9 mouse cellular contexts compared by ENCODE assay signal in the genomic region with DNA sequence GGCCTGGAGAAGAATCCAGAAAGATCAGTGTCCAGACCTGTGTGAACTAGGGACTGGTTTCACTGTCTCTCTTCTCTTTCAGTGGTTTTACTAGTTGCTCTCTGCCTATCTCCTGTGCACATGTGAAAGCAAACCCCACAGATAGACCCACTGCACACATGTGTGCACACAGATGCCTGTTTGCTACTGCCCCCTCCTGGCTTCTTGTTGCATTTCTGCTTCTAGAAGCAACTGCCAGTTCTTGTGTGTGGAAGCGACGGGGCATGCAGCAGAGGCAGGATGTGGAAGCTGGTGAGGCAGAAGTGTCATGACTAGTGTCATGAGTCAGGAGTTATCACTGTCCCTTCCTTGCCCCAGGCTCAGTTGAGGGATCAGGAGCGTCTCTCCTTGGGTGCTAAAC. TPM values are rescaled to one million over a fixed set of nuclear protein-coding genes. Genes with fewer than 3 reads are reported as not detected.
DNase-seq lines count a peak whose midpoint lies in the region; ATAC-seq and TF ChIP-seq lines count a peak whose summit lies in the region.
"Had no signal": no experiment of that assay in that cellular context is flagged by ENCODE, and none has a peak within 500 bp of the region (broad histone marks: within the 10 kb centered on the region; RNA-seq: fewer than 3 reads in every experiment).

No protein-coding gene starts in this region.

- CTCF ChIA-PET in Patski (lab: Charles Lee), result interaction anchor here (1.2 kb wide), 3 partner anchors 29 to 52 kb away, joined by 3 to 4 read pairs (median 3); no protein-coding TSS in a partner anchor

- no peaks in the 10 kb centered on the region for H3K4me1 ChIP-seq in intestine, postnatal 0 days (replicated peaks; ENCODE audit: control insufficient read depth, insufficient read depth, low read length)
- no peaks in the 10 kb centered on the region for H3K4me1 ChIP-seq in intestine, embryonic 16.5 days (ENCODE audit: control insufficient read depth, insufficient read depth, low read length)

- no peak overlapping the region for H3K27ac ChIP-seq in intestine, postnatal 0 days (ENCODE audit: low read depth, low read length)
- H3K27ac ChIP-seq in intestine, embryonic 16.5 days (ENCODE audit: low read length), result no peak overlapping the region

- POLR2A ChIA-PET in Patski (lab: Charles Lee), result no interaction called here

- H3K36me3 ChIP-seq in intestine, postnatal 0 days (ENCODE audit: control insufficient read depth, insufficient read depth), result peaks cover 45% of the 10 kb centered on the region
- peaks cover 13% of the 10 kb centered on the region; the same call in 1 of the 2 replicates for H3K36me3 ChIP-seq in intestine, embryonic 16.5 days (ENCODE audit: control insufficient read depth, insufficient read depth, low read length)
- no peaks in the 10 kb centered on the region for H3K36me3 ChIP-seq in C2C12 (ENCODE audit: control insufficient read depth, insufficient read depth)

- H3K79me2 ChIP-seq in C2C12 (ENCODE audit: control insufficient read depth, insufficient read depth), result no peaks in the 10 kb centered on the region

- H3K27me3 ChIP-seq in intestine, postnatal 0 days (replicated peaks; ENCODE audit: control insufficient read depth, insufficient read depth, low read length), result no peaks in the 10 kb centered on the region
- H3K27me3 ChIP-seq in intestine, embryonic 16.5 days (replicated peaks; ENCODE audit: control insufficient read depth, insufficient read depth, low read length), result no peaks in the 10 kb centered on the region
- H3K27me3 ChIP-seq in C2C12 (ENCODE audit: control insufficient read depth, insufficient read depth, insufficient read length), result no peaks in the 10 kb centered on the region
- H3K27me3 ChIP-seq in Patski, result no peaks in the 10 kb centered on the region

- no peak overlapping the region for H3K4me2 ChIP-seq in intestine, postnatal 0 days (replicated peaks; ENCODE audit: low read depth)
- no peak overlapping the region for H3K4me2 ChIP-seq in intestine, embryonic 16.5 days (ENCODE audit: low read depth, low read length)

- no peaks in the 10 kb centered on the region for H3K79me3 ChIP-seq in C2C12 (ENCODE audit: low read depth)

- TF ChIP-seq CTCF in intestine, postnatal 0 days (IDR thresholded peaks at IDR 0.05; ENCODE audit: low read depth), result peak; percentile 74
- TF ChIP-seq CTCF in C2C12 (IDR thresholded peaks at IDR 0.05; ENCODE audit: control insufficient read depth, insufficient read depth, insufficient read length) (peak; percentile 9), Patski (IDR thresholded peaks at IDR 0.05) (no peak)

- DNase-seq in Patski (ENCODE audit: low read depth, low spot score), result no peak
- no peak for DNase-seq in urinary bladder, adult 2 months (ENCODE audit: low spot score)
- no peak for DNase-seq in cerebellum, adult 8-10 months

- ATAC-seq in intestine, postnatal 0 days, result no peak
- ATAC-seq in intestine, embryonic 16.5 days, result no peak
- ATAC-seq in Patski, result peak; percentile 29
- ATAC-seq in erythroid progenitor cell, adult 5-6 weeks (replicated peaks; ENCODE audit: low FRiP score, poor library complexity, severe bottlenecking), result peak; percentile 36
- peak; percentile 51 for ATAC-seq in megakaryocyte, adult 5-6 weeks (ENCODE audit: poor library complexity, severe bottlenecking)

- WGBS in intestine, postnatal 0 days, result 68% methylated on average over 3 of the region's 3 CpGs
- 53% methylated on average over 3 of the region's 3 CpGs for WGBS in intestine, embryonic 16.5 days

- H3K9me3 ChIP-seq in intestine, postnatal 0 days (ENCODE audit: control insufficient read depth), result no peaks in the 10 kb centered on the region
- H3K9me3 ChIP-seq in intestine, embryonic 16.5 days (ENCODE audit: control insufficient read depth, low read length), result no peaks in the 10 kb centered on the region

- in situ Hi-C loops in Patski (cut with MboI; ENCODE audit: low pct_unique_long_range_greater_than_20kb), result no loop called here

- no peak overlapping the region for H3ac ChIP-seq in C2C12 (ENCODE audit: control insufficient read depth, insufficient read length, low read depth)

- no peak overlapping the region for H3K4me3 ChIP-seq in intestine, postnatal 0 days (ENCODE audit: low read depth, low read length)
- no peak overlapping the region for H3K4me3 ChIP-seq in intestine, embryonic 16.5 days (ENCODE audit: low read length)
- no peak overlapping the region for H3K4me3 ChIP-seq in C2C12 (ENCODE audit: insufficient read depth, poor library complexity, severe bottlenecking)

- H3K9ac ChIP-seq in intestine, postnatal 0 days (ENCODE audit: low read depth, low read length), result no peak overlapping the region
- H3K9ac ChIP-seq in intestine, embryonic 16.5 days (ENCODE audit: low read depth, low read length), result no peak overlapping the region

TF ChIP-seq in C2C12, 6 proteins besides CTCF, POLR2A, EP300 and RAD21:
- TF ChIP-seq MYOD1 (IDR thresholded peaks at IDR 0.05; ENCODE audit: control insufficient read depth, insufficient read length, low read depth) (no peak), CEBPB (IDR thresholded peaks at IDR 0.05; ENCODE audit: low read depth) (no peak), USF1 (IDR thresholded peaks at IDR 0.05; ENCODE audit: low read depth) (no peak), MYOG (IDR thresholded peaks at IDR 0.05; ENCODE audit: control insufficient read depth, extremely low read depth, insufficient read length) (no peak)

RNA-seq across cellular contexts. Expression of a gene that starts 9.6 kb away (rescaled TPM):
- not detected in 2 replicates for polyA plus RNA-seq in intestine, postnatal 0 days (2015; fragmentation: Nextera tagmentation; extraction: Ambion mirVana)
- polyA plus RNA-seq in intestine, embryonic 16.5 days (2015; fragmentation: Nextera tagmentation; extraction: Ambion mirVana), result not detected in 2 replicates
- polyA plus RNA-seq in C2C12 (2012; fragmentation: generic; extraction: Trizol), result not detected
- 1.7 TPM for polyA plus RNA-seq in Patski (2021)
- not detected in 2 replicates for total RNA-seq in erythroid progenitor cell, adult 5-6 weeks (2015; ENCODE audit: low replicate concordance)
- total RNA-seq in erythroid progenitor cell, adult 5-6 weeks (2017; ENCODE audit: low replicate concordance), result not detected in 2 replicates
- not detected in 2 replicates for total RNA-seq in megakaryocyte, adult 5-6 weeks (2015)
- not detected in 2 replicates for total RNA-seq in megakaryocyte, adult 5-6 weeks (2017)
- polyA plus RNA-seq in urinary bladder, adult 2 months (2012; rRNA removed), result 0.16 and 0.36 TPM in 2 replicates
- total RNA-seq: layer of hippocampus, postnatal 25 days had no signal

RNA-seq across cellular contexts. Expression of a gene that starts 15.9 kb away (rescaled TPM):
- not detected in 2 replicates for polyA plus RNA-seq in intestine, postnatal 0 days (2015; fragmentation: Nextera tagmentation; extraction: Ambion mirVana)
- polyA plus RNA-seq in intestine, embryonic 16.5 days (2015; fragmentation: Nextera tagmentation; extraction: Ambion mirVana), result not detected in 2 replicates
- polyA plus RNA-seq in C2C12 (2012; fragmentation: generic; extraction: Trizol) (not detected), Patski (2021) (0.08 TPM)
- not detected in 2 replicates for total RNA-seq in erythroid progenitor cell, adult 5-6 weeks (2015; ENCODE audit: low replicate concordance)
- total RNA-seq in erythroid progenitor cell, adult 5-6 weeks (2017; ENCODE audit: low replicate concordance), result not detected in 2 replicates
- not detected in 2 replicates for total RNA-seq in megakaryocyte, adult 5-6 weeks (2015)
- not detected in 2 replicates for total RNA-seq in megakaryocyte, adult 5-6 weeks (2017)
- polyA plus RNA-seq in urinary bladder, adult 2 months (2012; rRNA removed), result 0.32 and 0.39 TPM in 2 replicates
- total RNA-seq: layer of hippocampus, postnatal 25 days had no signal

RNA-seq across cellular contexts. Expression of a gene that starts 27.5 kb away (rescaled TPM):
- not detected in 2 replicates for polyA plus RNA-seq in intestine, postnatal 0 days (2015; fragmentation: Nextera tagmentation; extraction: Ambion mirVana)
- not detected in 2 replicates for polyA plus RNA-seq in intestine, embryonic 16.5 days (2015; fragmentation: Nextera tagmentation; extraction: Ambion mirVana)
- polyA plus RNA-seq in C2C12 (2012; fragmentation: generic; extraction: Trizol) (0.05 TPM), Patski (2021) (0.42 TPM)
- 16.6 and 43.6 TPM in 2 replicates for total RNA-seq in erythroid progenitor cell, adult 5-6 weeks (2015; ENCODE audit: low replicate concordance)
- total RNA-seq in erythroid progenitor cell, adult 5-6 weeks (2017; ENCODE audit: low replicate concordance), result 5.5 and 23.5 TPM in 2 replicates
- 18.3 and 25.9 TPM in 2 replicates for total RNA-seq in megakaryocyte, adult 5-6 weeks (2015)
- total RNA-seq in megakaryocyte, adult 5-6 weeks (2017), result 28.3 and 30.2 TPM in 2 replicates
- 7.2 and 12.5 TPM in 2 replicates for polyA plus RNA-seq in urinary bladder, adult 2 months (2012; rRNA removed)
- total RNA-seq: layer of hippocampus, postnatal 25 days had no signal

RNA-seq across cellular contexts. Expression of a gene that starts 31.3 kb away (rescaled TPM):
- 1.4 and 1.6 TPM in 2 replicates for polyA plus RNA-seq in intestine, postnatal 0 days (2015; fragmentation: Nextera tagmentation; extraction: Ambion mirVana)
- polyA plus RNA-seq in intestine, embryonic 16.5 days (2015; fragmentation: Nextera tagmentation; extraction: Ambion mirVana), result 5.3 and 5.4 TPM in 2 replicates
- 1.3 TPM for polyA plus RNA-seq in C2C12 (2012; fragmentation: generic; extraction: Trizol)
- polyA plus RNA-seq in Patski (2021), result 4.7 TPM
- total RNA-seq in erythroid progenitor cell, adult 5-6 weeks (2015; ENCODE audit: low replicate concordance), result 18.7 and 26.4 TPM in 2 replicates
- total RNA-seq in erythroid progenitor cell, adult 5-6 weeks (2017; ENCODE audit: low replicate concordance), result 12.0 and 13.1 TPM in 2 replicates
- 84.6 and 91.2 TPM in 2 replicates for total RNA-seq in megakaryocyte, adult 5-6 weeks (2015)
- total RNA-seq in megakaryocyte, adult 5-6 weeks (2017), result 43.5 and 56.7 TPM in 2 replicates
- 1.8 and 3.5 TPM in 2 replicates for polyA plus RNA-seq in urinary bladder, adult 2 months (2012; rRNA removed)

Comparison
In these comparisons a context has a peak if more than half of its experiments do, and no peak if none do; other contexts are left out.
1. ATAC-seq: peak in Patski (single experiment), erythroid progenitor cell, adult 5-6 weeks (single experiment) and megakaryocyte, adult 5-6 weeks (single experiment); none in intestine, postnatal 0 days (single experiment) and intestine, embryonic 16.5 days (single experiment).